Mouse (Mus musculus): ENCODE data around the gene Omt2b.
"Not testable (repeated sequence)": the region's sequence is repeated elsewhere in the genome, so short reads cannot be mapped to it uniquely, and the experiment has no call there.

Omt2b gene

GRCm38 (mm10) chr9:78354665-78355578, 27.5 kb downstream of the Omt2b start:
- no peak for DNase-seq

- DNase-seq: no peak
These were observed 28.2 kb downstream of the Omt2b start, which contains the start of gene Gsta2 for GRCm38 (mm10) chr9:78355611-78356010. Gene Gsta2, minus strand, starts transcription at chr9:78355788.

GRCm38 (mm10) chr9:78358053-78358452, 30.7 kb downstream of the Omt2b start:
- DNase-seq: peak; percentile 68 to 71

GRCm38 (mm10) chr9:78359750-78360483, 32.5 kb downstream of the Omt2b start:
- DNase-seq: no peak

- no peak for DNase-seq
These were observed 33.1 kb downstream of the Omt2b start for GRCm38 (mm10) chr9:78360484-78360872.

GRCm38 (mm10) chr9:78363374-78363773, 36.0 kb downstream of the Omt2b start:
- DNase-seq: no peak

GRCm38 (mm10) chr9:78364701-78365100, 37.3 kb downstream of the Omt2b start:
- no peak for DNase-seq

- no peak for DNase-seq
These were observed 38.6 kb downstream of the Omt2b start for GRCm38 (mm10) chr9:78365850-78366544.

GRCm38 (mm10) chr9:78367959-78368358, 40.6 kb downstream of the Omt2b start, which contains the start of gene Dppa5a:
Gene Dppa5a, minus strand, starts transcription at chr9:78368177.
- DNase-seq: not testable (repeated sequence)

GRCm38 (mm10) chr9:78368671-78369293, 41.4 kb downstream of the Omt2b start:
- no peak for DNase-seq

- no peak for DNase-seq
These were observed 42.0 kb downstream of the Omt2b start for GRCm38 (mm10) chr9:78369349-78369748.

- no peak for DNase-seq
These were observed 42.4 kb downstream of the Omt2b start for GRCm38 (mm10) chr9:78369786-78370185.

- no peak for DNase-seq
These were observed 44.1 kb downstream of the Omt2b start for GRCm38 (mm10) chr9:78371441-78371840.

GRCm38 (mm10) chr9:78372827-78373504, 45.6 kb downstream of the Omt2b start:
- DNase-seq: no peak

- no peak for DNase-seq
These were observed 47.0 kb downstream of the Omt2b start for GRCm38 (mm10) chr9:78374397-78374796.

- no peak for DNase-seq
These were observed 47.5 kb downstream of the Omt2b start for GRCm38 (mm10) chr9:78374885-78375389.

GRCm38 (mm10) chr9:78375486-78375885, 48.1 kb downstream of the Omt2b start:
- no peak for DNase-seq

GRCm38 (mm10) chr9:78377546-78377945, 50.2 kb downstream of the Omt2b start:
- no peak for DNase-seq

- no peak for DNase-seq
These were observed 50.9 kb downstream of the Omt2b start, which contains the start of gene Ooep for GRCm38 (mm10) chr9:78378113-78378785. Gene Ooep, minus strand, starts transcription at chr9:78378725.
